9 mouse cellular contexts compared by ENCODE assay signal in genomic region chr9:97315421-97316055, GRCm38 (mm10). TPM values are rescaled to one million over a fixed set of nuclear protein-coding genes. Genes with fewer than 3 reads are reported as not detected.
DNase-seq lines count a peak whose midpoint lies in the region; ATAC-seq and TF ChIP-seq lines count a peak whose summit lies in the region.
"Had no signal": no experiment of that assay in that cellular context is flagged by ENCODE, and none has a peak within 500 bp of the region (broad histone marks: within the 10 kb centered on the region; RNA-seq: fewer than 3 reads in every experiment).

No protein-coding gene starts in this region.

- TF ChIP-seq CTCF in gastrocnemius, adult 2 months (IDR thresholded peaks at IDR 0.05) = peak; percentile 46

- intact Hi-C loops in gastrocnemius, adult 2 months (cut with DNase I) = no loop called here

- H3K36me3 ChIP-seq in neural tube, embryonic 12.5 days = no peaks in the 10 kb centered on the region
- no peaks in the 10 kb centered on the region for H3K36me3 ChIP-seq in kidney, embryonic 16.5 days (ENCODE audit: insufficient read depth, low read length)
- H3K36me3 ChIP-seq in hindbrain, embryonic 13.5 days = no peaks in the 10 kb centered on the region

- ATAC-seq in neural tube, embryonic 12.5 days (ENCODE audit: low FRiP score, low read depth) = peak; percentile 33; the same call in 1 of the 2 replicates
- peak; percentile 42; the same call in 1 of the 2 replicates for ATAC-seq in kidney, embryonic 16.5 days (ENCODE audit: low FRiP score, low TSS enrichment)
- no peak for ATAC-seq in hindbrain, embryonic 13.5 days (ENCODE audit: low FRiP score)

- DNase-seq in gastrocnemius, adult 2 months = no peak
- no peak for DNase-seq in gastrocnemius, adult 8-10 months (ENCODE audit: low spot score in 2 of 2)
- DNase-seq in neural tube, embryonic 10.5 days (ENCODE audit: extremely low spot score, low spot score) = no peak
- no peak for DNase-seq in right cerebral cortex, postnatal 36 days (ENCODE audit: low spot score in 2 of 2)
- no peak for DNase-seq in right cerebral cortex, postnatal 4 days
- DNase-seq: thymus, postnatal 25 days had no signal

- no peaks in the 10 kb centered on the region for H3K4me1 ChIP-seq in neural tube, embryonic 12.5 days
- H3K4me1 ChIP-seq in kidney, embryonic 16.5 days (ENCODE audit: insufficient read depth, low read length) = no peaks in the 10 kb centered on the region
- no peaks in the 10 kb centered on the region for H3K4me1 ChIP-seq in hindbrain, embryonic 13.5 days (replicated peaks)

- H3K27ac ChIP-seq in gastrocnemius, adult 2 months = no peak overlapping the region
- H3K27ac ChIP-seq in neural tube, embryonic 12.5 days = no peak overlapping the region; the same call in 1 of the 2 replicates
- H3K27ac ChIP-seq in kidney, embryonic 16.5 days (ENCODE audit: low read length) = no peak overlapping the region
- no peak overlapping the region for H3K27ac ChIP-seq in hindbrain, embryonic 13.5 days

- no peaks in the 10 kb centered on the region for H3K9me3 ChIP-seq in neural tube, embryonic 12.5 days
- no peaks in the 10 kb centered on the region for H3K9me3 ChIP-seq in kidney, embryonic 16.5 days (ENCODE audit: low read length)
- H3K9me3 ChIP-seq in hindbrain, embryonic 13.5 days = no peaks in the 10 kb centered on the region

- no peaks in the 10 kb centered on the region for H3K27me3 ChIP-seq in neural tube, embryonic 12.5 days (replicated peaks)
- no peaks in the 10 kb centered on the region for H3K27me3 ChIP-seq in kidney, embryonic 16.5 days (ENCODE audit: insufficient read depth, low read length)
- 0 out of 2 replicates have a peak, but pooled peaks cover 3% of the 10 kb centered on the region for H3K27me3 ChIP-seq in hindbrain, embryonic 13.5 days

- no peak overlapping the region for H3K4me3 ChIP-seq in gastrocnemius, adult 2 months
- no peak overlapping the region for H3K4me3 ChIP-seq in neural tube, embryonic 12.5 days
- H3K4me3 ChIP-seq in kidney, embryonic 16.5 days (ENCODE audit: low read length) = no peak overlapping the region
- no peak overlapping the region for H3K4me3 ChIP-seq in hindbrain, embryonic 13.5 days

- H3K9ac ChIP-seq in neural tube, embryonic 12.5 days = no peak overlapping the region
- no peak overlapping the region for H3K9ac ChIP-seq in kidney, embryonic 16.5 days (replicated peaks; ENCODE audit: low read length)
- H3K9ac ChIP-seq in hindbrain, embryonic 13.5 days = no peak overlapping the region

- WGBS in neural tube, embryonic 12.5 days = 67% methylated on average over 10 of the region's 10 CpGs
- 72% methylated on average over 10 of the region's 10 CpGs for WGBS in kidney, embryonic 16.5 days
- 70% methylated on average over 10 of the region's 10 CpGs for WGBS in hindbrain, embryonic 13.5 days

- no peak overlapping the region for H3K4me2 ChIP-seq in neural tube, embryonic 12.5 days (replicated peaks)
- no peak overlapping the region for H3K4me2 ChIP-seq in kidney, embryonic 16.5 days (replicated peaks; ENCODE audit: low read depth, low read length)
- no peak overlapping the region for H3K4me2 ChIP-seq in hindbrain, embryonic 13.5 days

RNA-seq across cellular contexts. Expression of gene Trim42, which starts 54.2 kb away (rescaled TPM):
- total RNA-seq in gastrocnemius, adult 2 months (2021) = not detected
- total RNA-seq in gastrocnemius, adult 8-10 months (2022) = not detected
- polyA plus RNA-seq in neural tube, embryonic 12.5 days (2016; fragmentation: Nextera tagmentation; extraction: Ambion mirVana) = not detected in 2 replicates
- not detected in 2 replicates for polyA plus RNA-seq in kidney, embryonic 16.5 days (2015; fragmentation: Nextera tagmentation; extraction: Ambion mirVana)
- not detected in 2 replicates for polyA plus RNA-seq in hindbrain, embryonic 13.5 days (2015; fragmentation: Nextera tagmentation; extraction: Ambion mirVana)
